Mouse (Mus musculus) stomach, postnatal 0 days (tissue): ENCODE data around the gene Gm28051. TPM values are rescaled to one million over a fixed set of nuclear protein-coding genes. Genes with fewer than 3 reads are reported as not detected.

Experiments
- ATAC-seq: fragments of 200-750 bp; cut with Nextera tagmentation; 2 replicates; pipeline ENCODE4 v1.8.0; 2017; ENCODE audit not compliant: low FRiP score, low TSS enrichment
- DNase-seq: peaks from one replicate; pipeline ENCODE4 v3.0.0-alpha.2; 2016; ENCODE audit warnings: low spot score
- H3K27ac ChIP-seq: fragments of 300-500 bp; sonication (generic); replicated peaks from 2 replicates; pipeline ENCODE4 v1.5.1; 2014; ENCODE audit warnings: mild to moderate bottlenecking, control low read depth
- H3K27me3 ChIP-seq: fragments of 300-500 bp; sonication (generic); 2 replicates; pipeline ENCODE4 v1.6.1; 2014; ENCODE audit warnings: low read length; ENCODE audit not compliant: control insufficient read depth, insufficient read depth
- H3K36me3 ChIP-seq: fragments of 300-500 bp; sonication (generic); 2 replicates; pipeline ENCODE4 v1.6.1; 2014; ENCODE audit warnings: low read length, mixed read lengths; ENCODE audit not compliant: control insufficient read depth, insufficient read depth
- H3K4me1 ChIP-seq: fragments of 300-500 bp; sonication (generic); replicated peaks from 2 replicates; pipeline ENCODE4 v1.6.1; 2014; ENCODE audit warnings: antibody characterized with exemption; ENCODE audit not compliant: control insufficient read depth, insufficient read depth
- H3K4me2 ChIP-seq: fragments of 300-500 bp; sonication (generic); replicated peaks from 2 replicates; pipeline ENCODE4 v1.6.1; 2014; ENCODE audit warnings: low read depth, mild to moderate bottlenecking, control low read depth, moderate library complexity
- H3K4me3 ChIP-seq: fragments of 300-500 bp; sonication (generic); 2 replicates; pipeline ENCODE4 v1.5.1; 2014; ENCODE audit warnings: low read depth, low read length, control low read depth
- H3K9ac ChIP-seq: fragments of 300-500 bp; sonication (generic); 2 replicates; pipeline ENCODE4 v1.6.1; 2014; ENCODE audit warnings: mild to moderate bottlenecking, low read length, control low read depth, mixed read lengths
- H3K9me3 ChIP-seq: fragments of 300-500 bp; sonication (generic); 2 replicates; pipeline ENCODE4 v1.6.1; 2016; ENCODE audit warnings: low read length; ENCODE audit not compliant: control insufficient read depth
- CTCF ChIP-seq: IDR thresholded peaks from 2 replicates; pipeline ENCODE4 v1.5.1; 2016; ENCODE audit warnings: antibody characterized with exemption, low read depth, mild to moderate bottlenecking, moderate library complexity
- EP300 ChIP-seq: optimal IDR thresholded peaks from 2 replicates; pipeline ENCODE3; 2016; ENCODE audit warnings: antibody characterized with exemption
- WGBS: fragments of 180-500 bp; shearing (Covaris S2); extraction: QIAGEN DNeasy Blood & Tissue Kit; methylation state at CpG from one replicate; pipeline ENCODE4 v1.1.7; 2014; 5-methylcytosine and 5-hydroxymethylcytosine counted together
- polyA plus RNA-seq: library from polyadenylated mRNA; unstranded; fragments of >200 nt; fragmentation: Nextera tagmentation; extraction: Ambion mirVana; gene quantifications from 2 replicates; pipeline ENCODE4 v1.2.1, GENCODE M21; 2015

The Gm28051 gene
- polyA plus RNA-seq, 1 experiment from 2014 or later: not detected

GRCm38 (mm10) chr12:102706833-102707463 lies 50.6 kb downstream of the Gm28051 start:
- Histone ChIP-seq H3K27ac (no peak overlapping the region), H3K4me2 (no peak overlapping the region), H3K4me1 (peaks cover 2% of the 10 kb centered on the region; the same call in 1 of the 2 replicates), H3K27me3 (no peaks in the 10 kb centered on the region), H3K4me3 (no peak overlapping the region), H3K9ac (no peak overlapping the region), H3K36me3 (no peaks in the 10 kb centered on the region), H3K9me3 (no peaks in the 10 kb centered on the region)
- ATAC-seq (no peak), DNase-seq (no peak)
- WGBS: 86% methylated on average over 10 of the region's 10 CpGs
- TF ChIP-seq EP300 (no peak), CTCF (no peak)

GRCm38 (mm10) chr12:102705906-102706640 lies 51.5 kb downstream of the Gm28051 start:
- H3K36me3 ChIP-seq: no peaks in the 10 kb centered on the region
- WGBS: 64% methylated on average over 6 of the region's 6 CpGs
- H3K9me3 ChIP-seq: no peaks in the 10 kb centered on the region
- H3K27ac ChIP-seq: no peak overlapping the region
- no peak for DNase-seq
- H3K4me1 ChIP-seq: peaks cover 2% of the 10 kb centered on the region; the same call in 1 of the 2 replicates
- H3K27me3 ChIP-seq: no peaks in the 10 kb centered on the region
- no peak overlapping the region for H3K4me3 ChIP-seq
- H3K9ac ChIP-seq: no peak overlapping the region
- TF ChIP-seq EP300 (no peak), CTCF (no peak)
- no peak for ATAC-seq
- peak overlapping the region; percentile 95; the same call in 1 of the 2 replicates for H3K4me2 ChIP-seq

GRCm38 (mm10) chr12:102705216-102705871 lies 52.2 kb downstream of the Gm28051 start:
- no peaks in the 10 kb centered on the region for H3K27me3 ChIP-seq
- ATAC-seq (peak; percentile 73), DNase-seq (peak; percentile 89)
- TF ChIP-seq EP300: no peak
- TF ChIP-seq CTCF: peak; percentile 90
- no peaks in the 10 kb centered on the region for H3K36me3 ChIP-seq
- 2% methylated on average over 41 of the region's 45 CpGs for WGBS
- H3K9me3 ChIP-seq: no peaks in the 10 kb centered on the region
- peaks cover 2% of the 10 kb centered on the region; the same call in 1 of the 2 replicates for H3K4me1 ChIP-seq
- H3K4me3 ChIP-seq: peak overlapping the region; percentile 72
- H3K27ac ChIP-seq: peak overlapping the region; percentile 94
- peak overlapping the region; percentile 91 for H3K9ac ChIP-seq
- peak overlapping the region; percentile 95 for H3K4me2 ChIP-seq

GRCm38 (mm10) chr12:102704457-102705198 lies 52.9 kb downstream of the Gm28051 start, which contains the start of gene Itpk1:
Itpk1 (minus strand) TSS chr12:102704930.
- Histone ChIP-seq H3K27ac (peak within 1 kb of the TSS; percentile 94), H3K9ac (peak within 1 kb of the TSS; percentile 91), H3K36me3 (no peaks in the 10 kb centered on the region), H3K9me3 (no peaks in the 10 kb centered on the region), H3K4me1 (peaks cover 2% of the 10 kb centered on the region; the same call in 1 of the 2 replicates), H3K4me3 (peak within 1 kb of the TSS; percentile 79), H3K27me3 (no peaks in the 10 kb centered on the region), H3K4me2 (peak within 1 kb of the TSS; percentile 95)
- DNase-seq (peak; percentile 84), ATAC-seq (peak; percentile 91)
- WGBS: under 1% methylated on average over 72 of the region's 105 CpGs
- TF ChIP-seq EP300: no peak
- TF ChIP-seq CTCF: no peak

- Histone ChIP-seq H3K9me3 (no peaks in the 10 kb centered on the region), H3K9ac (peak overlapping the region; percentile 79), H3K4me3 (peak overlapping the region; percentile 79), H3K4me1 (peaks cover 2% of the 10 kb centered on the region; the same call in 1 of the 2 replicates), H3K27me3 (no peaks in the 10 kb centered on the region), H3K27ac (peak overlapping the region; percentile 94), H3K4me2 (peak overlapping the region; percentile 95), H3K36me3 (no peaks in the 10 kb centered on the region)
- ATAC-seq (no peak), DNase-seq (no peak)
- no peak for TF ChIP-seq CTCF
- TF ChIP-seq EP300: no peak
- 11% methylated on average over 17 of the region's 17 CpGs for WGBS
These were observed 53.6 kb downstream of the Gm28051 start for GRCm38 (mm10) chr12:102703921-102704408.
